Mouse (Mus musculus) cerebellum, adult 11-12 months (tissue): ENCODE measurements around the gene P2rx7.
"Not testable (repeated sequence)": the region's sequence is repeated elsewhere in the genome, so short reads cannot be mapped to it uniquely, and the experiment has no call there.

Experiments
- DNase-seq: peaks from one replicate; pipeline ENCODE4 v3.0.0; 2022

The P2rx7 gene

DNA sequence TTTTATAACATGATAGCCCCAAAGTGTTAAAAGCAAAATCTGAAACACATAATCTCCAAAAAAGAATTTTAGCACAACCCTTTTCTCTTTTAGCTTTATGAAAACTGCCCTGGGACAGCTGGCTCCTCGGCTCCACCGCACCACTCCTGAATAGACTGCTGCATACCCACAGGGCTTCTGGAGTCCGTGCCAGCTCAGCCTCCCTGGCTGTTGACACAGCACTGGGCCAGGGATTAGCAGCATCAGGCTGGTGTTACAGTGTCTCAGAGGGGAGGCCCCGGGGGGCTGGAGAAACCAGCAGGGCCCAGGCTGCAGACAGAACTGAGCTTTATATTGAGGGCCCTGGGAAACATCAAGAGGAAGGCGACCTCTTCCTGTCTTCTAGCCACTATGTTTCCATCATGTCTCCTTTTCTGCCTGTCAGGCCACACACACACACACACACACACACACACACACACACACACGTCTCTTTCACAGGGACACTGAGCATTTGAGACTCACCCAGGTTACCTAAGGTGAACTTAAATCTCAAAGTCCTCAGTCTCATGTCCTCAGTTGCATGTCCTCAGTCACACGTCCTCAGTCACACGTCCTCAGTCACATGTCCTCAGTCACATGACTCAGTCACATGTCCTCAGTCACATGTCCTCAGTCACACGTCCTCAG, 3.7 kb downstream of the P2rx7 start:
- DNase-seq: no peak

DNA sequence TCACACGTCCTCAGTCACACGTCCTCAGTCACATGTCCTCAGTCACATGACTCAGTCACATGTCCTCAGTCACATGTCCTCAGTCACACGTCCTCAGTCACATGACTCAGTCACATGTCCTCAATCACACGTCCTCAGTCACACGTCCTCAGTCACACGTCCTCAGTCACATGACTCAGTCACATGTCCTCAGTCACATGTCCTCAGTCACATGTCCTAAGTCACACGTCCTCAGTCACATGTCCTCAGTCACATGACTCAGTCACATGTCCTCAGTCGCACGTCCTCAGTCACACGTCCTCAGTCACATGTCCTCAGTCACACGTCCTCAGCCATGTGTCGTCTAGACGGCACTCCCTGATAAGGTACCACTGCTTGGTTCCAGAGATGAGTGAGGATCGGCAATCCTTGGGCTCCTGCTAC, 4.3 kb downstream of the P2rx7 start:
- not testable (repeated sequence) for DNase-seq

DNA sequence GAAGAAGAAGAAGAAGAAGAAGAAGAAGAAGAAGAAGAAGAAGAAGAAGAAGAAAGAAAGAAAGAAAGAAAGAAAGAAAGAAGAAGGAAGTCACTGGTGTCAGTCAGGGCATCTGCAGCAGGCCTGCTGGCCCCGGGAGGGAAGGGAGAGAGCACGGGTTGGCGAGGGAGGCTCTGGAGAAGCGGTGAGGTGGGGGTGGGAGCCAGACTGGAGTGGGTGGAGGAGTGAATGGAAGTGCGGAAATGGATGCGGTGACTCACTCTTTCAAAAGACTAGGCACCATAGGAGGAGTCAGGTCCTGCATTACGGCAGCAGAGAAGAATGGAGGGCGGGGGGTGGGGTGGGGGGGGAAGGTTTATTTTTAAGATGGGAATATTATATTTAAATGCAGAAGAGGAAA, 5.6 kb downstream of the P2rx7 start:
- no peak for DNase-seq

DNA sequence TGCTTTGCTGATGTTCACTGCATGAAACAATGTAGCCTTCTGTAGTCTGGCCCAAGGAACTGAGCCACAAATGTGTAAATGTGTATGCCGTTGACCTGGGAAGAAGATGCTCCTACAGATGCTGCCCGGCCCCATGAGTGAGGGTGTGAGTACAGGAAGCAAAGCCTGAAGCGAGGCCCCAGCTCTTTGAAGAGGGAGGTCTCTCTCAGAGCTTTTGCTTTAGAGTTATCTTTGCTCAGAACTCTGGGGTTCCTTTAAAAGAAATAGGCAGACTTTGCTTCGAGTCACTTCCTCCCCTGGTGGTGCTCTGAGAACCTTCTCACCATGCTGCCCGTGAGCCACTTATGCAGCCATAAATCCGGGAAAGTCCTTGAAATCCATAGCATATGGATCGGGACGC, 6.4 kb downstream of the P2rx7 start:
- no peak for DNase-seq

DNA sequence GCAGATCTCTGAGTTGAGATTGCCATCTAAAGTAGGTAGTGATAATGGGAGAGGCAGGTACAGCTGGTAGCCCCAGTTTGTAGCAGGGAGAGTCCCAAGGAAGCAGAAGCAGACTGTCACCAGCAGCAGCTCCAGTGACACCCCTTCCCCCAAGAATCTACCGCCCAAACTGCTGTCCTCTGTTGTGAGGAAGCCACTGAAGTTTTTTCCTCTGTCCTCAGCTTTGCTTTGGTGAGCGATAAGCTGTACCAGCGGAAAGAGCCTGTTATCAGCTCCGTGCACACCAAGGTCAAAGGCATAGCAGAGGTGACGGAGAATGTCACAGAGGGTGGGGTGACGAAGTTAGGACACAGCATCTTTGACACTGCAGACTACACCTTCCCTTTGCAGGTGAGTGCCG, 8.8 kb downstream of the P2rx7 start:
- DNase-seq: no peak

DNA sequence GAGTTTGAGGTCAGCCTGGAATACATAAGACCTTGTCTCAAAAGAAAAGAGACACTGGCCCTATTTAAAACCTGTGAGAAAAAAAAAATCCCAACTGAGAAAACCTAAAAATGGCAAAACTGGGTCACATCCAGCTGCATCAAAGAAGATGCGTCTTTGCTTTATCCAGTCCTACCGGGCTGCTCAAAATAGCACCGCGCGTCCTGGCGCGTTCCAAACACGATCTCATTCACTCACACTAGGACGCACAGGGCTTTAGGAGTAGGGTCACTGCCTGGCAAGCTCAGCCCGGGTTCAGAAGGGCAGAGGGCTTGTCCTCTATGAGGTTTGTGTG, 9.4 kb downstream of the P2rx7 start:
- peak; percentile 59 for DNase-seq

DNA sequence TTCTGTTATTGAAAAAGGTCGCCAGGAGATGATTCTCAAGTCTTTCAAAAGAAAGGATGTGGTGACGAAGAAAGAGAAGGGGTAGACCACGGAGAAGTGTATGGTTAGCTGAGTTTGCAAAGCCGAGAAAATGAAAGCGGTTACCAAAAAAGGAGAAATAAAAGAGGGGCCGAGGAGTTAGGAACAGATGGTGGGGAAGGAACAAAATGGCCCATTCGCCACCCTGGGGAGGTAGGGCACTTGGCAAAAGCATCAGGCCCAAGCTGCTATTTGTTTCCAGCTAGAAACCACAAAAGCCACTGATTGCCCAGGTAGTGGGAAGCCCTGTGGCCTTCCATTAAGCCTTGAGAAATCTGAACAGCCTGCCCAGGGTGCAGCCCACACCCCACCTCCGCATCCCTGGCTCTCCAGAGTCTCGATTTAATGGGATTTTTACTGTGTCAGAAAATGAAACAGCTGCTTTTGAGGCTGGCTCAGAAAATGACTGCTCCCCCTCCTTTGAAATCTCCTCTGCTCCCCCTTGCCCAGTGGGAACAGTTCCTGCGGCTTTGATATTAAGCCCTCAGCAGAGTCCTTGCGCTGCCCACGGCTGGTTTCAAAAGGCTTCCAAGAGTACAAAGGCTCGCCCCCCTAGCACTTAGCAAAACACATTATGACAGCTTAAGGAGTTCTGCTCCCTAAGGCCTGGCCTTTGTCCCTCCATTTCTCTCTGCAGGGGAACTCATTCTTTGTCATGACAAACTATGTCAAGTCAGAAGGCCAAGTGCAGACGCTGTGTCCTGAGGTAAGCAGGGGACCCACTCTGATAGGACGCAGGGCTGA, 9.9 kb downstream of the P2rx7 start:
- DNase-seq: peak; percentile 85

DNA sequence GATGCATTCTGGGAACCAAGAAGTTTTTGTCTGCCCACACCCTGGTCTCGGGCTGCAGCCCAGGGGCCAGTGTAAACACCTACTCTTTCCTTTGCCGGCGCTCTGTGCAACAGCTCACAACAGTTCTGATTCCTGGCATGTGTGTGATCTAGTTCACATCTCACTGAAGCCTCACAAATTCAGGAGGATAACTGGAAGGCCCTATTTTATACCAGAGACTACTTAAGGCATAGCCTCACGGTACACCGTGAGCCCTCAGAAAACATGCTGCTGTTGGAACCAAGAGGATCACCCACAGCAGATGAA, 10.5 kb downstream of the P2rx7 start:
- DNase-seq: no peak

DNA sequence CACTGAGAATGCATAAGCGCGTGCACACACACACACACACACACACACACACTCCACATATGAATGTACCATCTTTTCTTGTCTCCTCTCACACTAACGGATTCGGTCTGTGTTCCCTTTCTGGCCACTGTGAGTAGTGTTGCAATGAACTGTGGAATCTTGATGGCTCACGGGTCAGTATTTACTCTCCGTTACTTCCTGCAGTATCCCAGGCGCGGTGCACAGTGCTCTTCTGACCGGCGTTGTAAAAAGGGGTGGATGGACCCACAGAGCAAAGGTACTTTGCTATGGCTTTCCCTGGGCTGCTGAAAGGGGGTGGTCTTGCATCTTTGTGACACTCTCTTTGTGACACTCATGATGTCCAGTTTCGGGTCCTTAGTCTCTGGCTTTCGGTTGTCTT, 13.1 kb downstream of the P2rx7 start:
- DNase-seq: no peak

DNA sequence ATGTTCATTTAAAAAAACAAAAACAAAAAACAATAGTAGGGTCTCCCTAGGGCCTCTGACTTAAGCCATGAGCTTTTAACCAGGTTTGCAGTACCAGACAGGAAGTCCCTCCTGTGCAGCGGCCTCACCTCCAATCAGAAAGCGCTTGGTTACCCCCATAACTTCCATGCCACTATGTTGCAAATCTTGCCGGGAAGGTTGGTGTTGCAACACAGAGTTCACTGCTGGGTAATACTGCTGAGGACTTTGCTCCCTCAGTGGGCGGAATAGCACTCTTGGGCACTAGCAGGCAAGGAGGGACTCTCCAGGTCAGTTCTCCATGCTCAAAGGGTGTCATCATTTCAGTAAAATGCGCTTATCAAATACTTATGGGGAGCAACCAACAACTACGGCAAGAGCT, 18.8 kb downstream of the P2rx7 start:
- no peak for DNase-seq

DNA sequence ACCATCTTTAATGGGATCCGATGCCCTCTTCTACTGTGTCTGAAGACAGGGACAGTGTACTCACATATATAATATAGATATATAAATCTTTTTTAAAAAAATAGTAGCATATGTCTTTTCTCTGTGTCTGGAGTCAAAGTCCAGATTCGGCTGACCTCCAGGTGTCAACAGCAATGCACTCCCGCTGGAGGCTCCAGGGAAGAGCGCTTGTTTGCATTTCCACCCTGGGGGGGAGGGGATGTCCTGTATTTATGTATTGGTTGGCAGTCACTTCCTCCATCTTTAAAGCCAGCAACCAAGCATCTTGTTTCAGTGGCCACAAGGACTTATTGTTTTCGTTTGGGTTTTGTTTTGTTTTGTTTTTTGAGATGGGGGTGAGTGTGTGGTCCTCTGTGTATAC, 21.3 kb downstream of the P2rx7 start:
- DNase-seq: no peak

DNA sequence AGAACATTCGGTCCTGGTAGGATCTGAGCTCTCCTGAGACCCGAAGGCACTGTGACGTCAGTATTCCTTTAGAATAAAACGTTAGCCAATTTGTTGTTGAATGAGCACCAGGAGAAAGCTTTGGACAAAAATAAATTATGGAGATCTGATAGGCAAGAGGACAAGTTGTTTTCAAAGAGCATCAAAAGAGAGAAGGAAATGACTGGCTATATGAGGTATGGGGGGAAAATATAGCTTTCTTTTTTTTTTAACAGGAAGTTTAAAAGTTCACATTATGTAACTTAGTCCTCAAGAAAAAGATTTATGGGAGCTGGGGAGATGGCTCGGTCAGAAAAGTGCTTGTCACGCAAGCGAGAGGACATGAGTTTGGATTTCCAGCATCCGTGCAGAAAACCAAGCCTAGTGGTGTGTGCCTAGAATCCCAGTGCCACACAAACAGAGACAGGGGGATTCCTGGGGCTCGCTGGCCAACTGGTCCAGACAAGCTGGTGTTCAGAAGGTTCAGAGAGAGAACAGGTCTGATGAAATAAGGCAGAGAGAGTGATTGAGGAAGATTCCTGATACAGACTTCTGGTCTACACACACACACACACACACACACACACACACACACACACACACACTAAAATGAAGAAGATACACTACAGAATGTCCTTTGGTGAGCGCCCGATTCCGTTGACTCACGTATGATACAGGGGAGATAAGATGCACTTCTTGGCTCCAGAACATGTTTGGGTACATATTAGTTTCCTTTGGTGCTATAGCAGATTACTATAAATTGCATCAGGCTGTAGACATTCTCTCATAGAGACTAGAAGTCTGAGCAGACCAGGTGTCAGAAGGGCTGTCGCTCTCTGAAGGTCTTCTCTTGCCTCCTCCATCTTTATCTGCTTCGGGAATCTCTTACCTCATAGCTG, 25.5 kb downstream of the P2rx7 start:
- DNase-seq: no peak

DNA sequence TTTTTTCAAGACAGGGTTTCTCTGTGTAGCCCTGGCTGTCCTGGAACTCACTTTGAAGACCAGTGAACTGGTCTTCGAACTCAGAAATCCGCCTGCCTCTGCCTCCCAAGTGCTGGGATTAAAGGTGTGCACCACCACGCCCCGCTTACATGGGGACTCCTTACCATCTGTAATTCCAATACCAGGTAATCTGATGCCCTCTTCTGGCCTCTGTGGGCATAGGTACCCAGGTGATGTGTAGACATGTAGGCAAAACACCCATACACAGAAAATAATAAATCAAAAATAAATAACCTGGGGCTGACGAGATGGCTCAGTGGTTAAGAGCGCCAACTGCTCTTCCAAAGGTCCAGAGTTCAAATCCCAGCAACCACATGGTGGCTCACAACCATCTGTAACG, 27.9 kb downstream of the P2rx7 start:
- DNase-seq: peak; percentile 58

DNA sequence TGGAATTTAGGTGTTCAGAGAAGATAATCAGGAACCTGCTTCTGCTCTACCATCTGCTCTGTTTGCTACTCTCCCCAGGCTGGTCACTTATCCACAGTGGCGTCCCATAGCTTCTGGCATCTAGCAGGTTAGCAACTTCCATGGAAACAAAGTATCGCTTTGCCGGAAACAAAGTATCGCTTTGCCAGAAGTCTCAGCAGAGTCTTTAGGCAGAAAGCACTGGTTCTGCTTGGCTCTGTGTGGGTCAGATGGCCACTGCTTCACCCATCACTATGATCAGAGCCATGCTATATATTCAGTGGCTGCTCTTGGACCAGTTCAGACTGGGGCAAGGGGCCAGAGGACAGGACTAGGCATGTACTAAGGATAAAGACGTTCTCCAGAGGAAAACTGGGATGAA, 28.6 kb downstream of the P2rx7 start:
- peak; percentile 47 for DNase-seq

DNA sequence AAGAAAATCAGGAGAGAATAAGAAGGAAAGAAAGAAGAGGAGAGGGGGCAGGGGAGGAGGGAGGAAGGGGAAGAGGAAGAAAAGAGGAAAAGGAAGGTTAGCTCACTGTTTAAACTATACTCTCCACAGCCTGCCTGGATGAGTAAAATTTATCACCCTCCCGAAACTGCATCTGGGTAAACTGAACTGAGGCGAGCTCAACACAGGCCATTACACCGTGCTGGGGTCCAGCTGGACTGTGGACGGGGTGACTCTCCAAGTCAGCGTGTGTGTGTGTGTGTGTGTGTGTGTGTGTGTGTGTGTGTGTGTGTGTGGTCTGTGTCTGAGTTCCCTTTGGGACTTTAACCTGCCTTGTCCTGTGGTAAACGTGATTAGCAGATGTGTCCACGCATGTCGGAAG, 32.3 kb downstream of the P2rx7 start:
- no peak for DNase-seq

DNA sequence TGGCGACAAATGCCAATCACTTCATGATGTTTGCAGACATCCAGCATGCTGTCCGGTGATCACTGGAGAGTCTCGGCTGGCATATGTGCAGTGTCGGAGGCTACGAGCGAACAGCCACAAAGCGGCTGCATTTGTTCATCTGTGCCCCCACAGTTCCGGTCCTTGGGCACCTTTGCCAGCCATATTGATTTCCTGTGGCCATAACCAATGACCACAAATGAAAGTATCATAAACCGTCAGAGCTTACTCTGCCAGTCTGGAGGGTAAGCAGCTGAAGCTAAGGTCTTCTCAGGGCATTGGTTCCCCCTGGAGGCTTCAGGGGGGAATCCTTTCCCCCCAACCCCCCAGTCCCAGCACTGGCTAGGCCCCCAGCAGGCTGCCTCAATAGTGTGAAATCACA, 34.3 kb downstream of the P2rx7 start:
- DNase-seq: no peak

DNA sequence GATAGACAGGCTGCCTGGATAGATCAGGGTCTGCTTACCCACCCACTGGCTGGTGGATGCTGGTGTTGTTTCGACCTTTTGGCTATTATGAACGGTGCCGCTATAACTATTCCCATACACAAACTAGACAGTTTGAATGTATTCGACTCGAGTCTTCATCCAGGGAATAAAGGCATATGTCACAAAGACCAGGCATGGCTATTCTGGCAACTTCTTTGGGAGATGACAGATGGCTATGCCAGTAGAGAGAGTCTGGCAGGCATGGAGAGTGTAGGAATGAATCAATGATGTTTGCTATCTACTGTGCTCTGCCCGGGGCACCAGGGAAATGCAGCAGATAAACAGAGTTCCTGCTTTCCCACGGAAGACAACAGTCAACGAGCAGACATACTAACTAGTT, 36.2 kb downstream of the P2rx7 start:
- DNase-seq: peak; percentile 82

DNA sequence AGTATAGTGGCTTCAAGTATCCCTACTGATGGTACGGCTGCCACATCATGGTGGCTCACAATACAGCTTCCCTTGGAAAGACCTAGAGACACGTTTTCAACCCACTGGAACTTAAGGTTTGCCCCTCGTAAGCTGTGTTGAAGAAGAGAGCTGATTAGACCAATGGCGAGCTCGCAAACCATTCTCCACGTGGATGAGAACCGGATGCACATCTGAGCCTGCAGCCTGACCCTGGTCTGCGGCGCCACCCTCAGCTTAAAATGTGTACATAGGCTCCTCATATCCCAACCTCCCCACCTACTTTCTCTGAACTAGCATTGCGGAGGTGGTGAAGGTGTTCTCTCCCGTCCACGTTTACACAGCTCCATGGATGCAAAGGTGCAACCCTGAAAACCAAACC, 37.6 kb downstream of the P2rx7 start:
- no peak for DNase-seq

DNA sequence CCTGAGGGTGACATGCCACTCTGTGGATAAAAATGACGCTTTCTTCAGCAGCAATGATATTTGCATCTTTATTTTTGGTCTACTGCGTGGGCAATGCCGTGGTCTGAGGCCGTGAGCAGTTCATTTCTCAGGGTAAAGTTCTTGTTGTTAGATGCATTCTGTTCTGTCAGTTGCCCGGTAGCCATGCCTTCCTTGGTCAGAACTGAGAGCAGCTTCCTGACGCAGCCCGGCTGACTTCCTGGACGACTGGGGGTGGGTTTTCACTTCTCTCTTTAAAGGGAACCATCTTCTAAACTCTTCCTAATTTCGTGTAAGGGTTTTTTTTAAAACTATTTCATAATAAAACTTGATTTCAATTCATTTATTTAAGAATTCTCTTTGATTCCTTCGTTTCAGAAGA, 40.2 kb downstream of the P2rx7 start:
- DNase-seq: no peak

DNA sequence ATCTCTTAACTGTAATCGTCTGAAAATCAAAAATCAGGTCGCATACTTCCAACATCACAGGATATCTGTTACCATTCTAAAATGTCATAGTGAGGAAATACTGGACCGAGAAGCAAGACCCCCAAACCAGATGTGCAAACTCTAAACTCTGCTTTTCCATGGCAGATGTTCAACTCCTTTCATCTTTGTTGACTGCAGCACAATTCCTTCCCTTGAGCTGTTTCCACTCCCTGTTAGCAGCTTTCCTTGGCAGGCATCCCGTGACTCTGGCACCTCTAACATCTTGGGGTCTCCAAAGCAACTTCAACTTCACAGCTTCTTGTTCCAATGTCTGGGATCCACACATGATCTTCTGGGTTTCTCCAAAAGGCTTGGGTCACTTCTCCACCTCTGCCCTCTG, 43.7 kb downstream of the P2rx7 start:
- DNase-seq: no peak

DNA sequence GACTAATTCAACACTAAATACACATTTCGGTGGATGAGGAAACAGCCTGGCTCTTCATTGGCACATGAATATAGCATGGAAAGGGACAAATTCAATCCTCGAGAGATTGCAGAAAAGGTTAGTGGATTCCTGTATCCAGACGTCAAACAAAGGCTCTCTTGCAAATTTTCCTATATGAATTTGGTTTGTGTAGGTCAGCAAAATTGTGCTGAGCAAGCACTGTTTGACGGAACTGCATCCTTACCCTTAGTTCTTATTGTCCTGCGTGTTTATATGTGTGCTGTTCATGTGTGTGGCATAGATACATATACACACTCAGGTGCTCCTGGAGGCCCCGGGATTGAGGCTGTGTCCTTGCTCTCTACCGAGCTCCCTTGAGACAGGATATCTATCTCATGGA, 45.4 kb downstream of the P2rx7 start:
- no peak for DNase-seq

DNA sequence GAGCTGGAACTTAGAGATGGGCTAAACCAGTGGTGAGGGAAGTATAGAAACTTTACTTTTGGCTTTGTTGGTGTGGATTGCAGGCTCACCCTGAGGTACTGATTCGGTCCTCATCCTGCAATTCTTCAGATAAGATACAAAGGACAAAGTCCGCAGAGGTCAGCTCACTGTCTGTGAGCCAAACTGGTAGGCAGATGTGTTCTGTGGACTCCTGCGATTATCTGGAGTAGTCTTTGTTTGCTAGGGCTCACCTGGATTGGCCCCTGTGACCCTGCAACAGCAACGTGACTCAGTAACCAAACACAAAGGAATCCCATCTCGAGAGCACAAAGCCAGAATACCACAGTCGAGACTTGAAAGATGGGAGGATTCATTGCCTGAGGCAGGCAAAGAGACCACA, 46.8 kb downstream of the P2rx7 start:
- DNase-seq: no peak

DNA sequence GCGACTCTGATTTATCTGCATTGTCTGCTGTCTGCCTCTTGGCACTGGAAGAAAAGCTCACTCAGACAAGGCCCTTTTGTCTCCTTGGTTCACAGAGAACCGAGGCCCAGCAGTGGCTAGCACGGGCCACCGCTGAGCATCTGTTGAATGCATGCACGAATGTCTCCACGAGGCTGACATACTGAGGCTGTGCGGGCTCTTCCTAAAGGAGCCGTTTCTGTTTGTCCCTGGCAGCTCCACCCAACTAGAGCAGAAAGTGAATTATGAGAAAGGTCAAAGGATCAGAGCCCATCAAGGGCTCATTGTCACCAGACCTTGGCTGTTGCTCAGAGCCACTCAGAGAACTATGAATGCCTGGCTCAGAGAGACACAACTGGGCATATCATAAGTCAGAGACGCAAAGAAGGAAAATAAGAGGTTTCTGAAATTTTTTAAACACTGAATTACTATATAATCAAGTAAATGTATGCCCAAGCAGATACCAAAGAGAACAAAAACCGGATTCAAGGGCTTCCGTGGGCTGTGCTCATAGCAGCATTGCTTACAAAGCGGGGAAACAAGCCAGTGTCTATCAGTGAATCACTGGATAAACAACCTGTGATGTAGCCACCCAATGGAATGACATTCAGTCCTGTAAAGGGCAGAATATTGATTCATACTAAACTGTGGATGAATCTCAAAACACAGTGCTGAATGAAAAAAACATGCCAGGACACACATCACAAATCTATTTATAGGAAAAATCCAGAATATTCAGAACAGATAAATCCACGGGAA, 49.9 kb downstream of the P2rx7 start:
- DNase-seq: no peak
